Mouse (Mus musculus): ENCODE data around the gene Gstp1. TPM values are rescaled to one million over a fixed set of nuclear protein-coding genes. Genes with fewer than 3 reads are reported as not detected.

Gstp1 gene
- polyA plus RNA-seq (2015; fragmentation: Nextera tagmentation; extraction: Ambion mirVana) = 378 and 420 TPM in 2 replicates

DNA sequence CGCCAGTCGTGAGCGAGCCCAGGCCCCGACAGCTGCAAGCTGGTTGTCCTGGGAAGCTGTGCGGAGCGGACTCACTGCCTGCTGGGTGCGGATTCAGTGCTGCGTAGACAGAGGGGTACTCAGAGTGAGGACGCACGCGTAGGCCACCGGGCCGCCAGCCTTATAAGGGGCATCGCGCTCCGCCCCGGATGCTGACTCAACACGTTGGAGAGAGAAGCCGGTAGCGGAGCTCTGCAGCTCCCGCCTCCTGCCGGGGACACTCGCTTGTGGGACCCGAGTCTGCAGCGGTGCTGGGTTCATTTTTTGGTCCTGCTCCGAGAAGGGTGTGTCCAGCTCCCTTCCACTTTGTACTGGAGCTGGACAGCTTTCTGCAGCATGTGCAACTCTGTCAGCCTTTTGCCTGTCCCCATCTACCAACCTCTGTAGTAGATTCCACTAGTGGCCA lies at the start of gene Gstp1:
TSS of gene Gstp1 (minus strand) at position 198 of the 445 bp plus-strand sequence.
- H3K4me2 ChIP-seq (ENCODE audit: low read depth, low read length) = peak within 1 kb of the TSS; percentile 85
- peaks cover 12% of the 10 kb centered on the region; the same call in 1 of the 2 replicates for H3K4me1 ChIP-seq (ENCODE audit: control insufficient read depth, insufficient read depth, low read length)
- under 1% methylated on average over 26 of the region's 26 CpGs for WGBS
- peak within 1 kb of the TSS; percentile 67 for H3K4me3 ChIP-seq (ENCODE audit: low read length)
- no peaks in the 10 kb centered on the region for H3K27me3 ChIP-seq (ENCODE audit: control insufficient read depth, insufficient read depth, low read length)
- H3K9me3 ChIP-seq (replicated peaks; ENCODE audit: control insufficient read depth, low read length) = no peaks in the 10 kb centered on the region
- ATAC-seq (replicated peaks; ENCODE audit: extremely low read depth, insufficient read depth, low FRiP score) = peak; percentile 93
- peaks cover 2% of the 10 kb centered on the region for H3K36me3 ChIP-seq (ENCODE audit: control insufficient read depth, insufficient read depth)
- peak within 1 kb of the TSS; percentile 89 for H3K9ac ChIP-seq (ENCODE audit: low read length)
- H3K27ac ChIP-seq (ENCODE audit: low read length) = peak within 1 kb of the TSS; percentile 85

DNA sequence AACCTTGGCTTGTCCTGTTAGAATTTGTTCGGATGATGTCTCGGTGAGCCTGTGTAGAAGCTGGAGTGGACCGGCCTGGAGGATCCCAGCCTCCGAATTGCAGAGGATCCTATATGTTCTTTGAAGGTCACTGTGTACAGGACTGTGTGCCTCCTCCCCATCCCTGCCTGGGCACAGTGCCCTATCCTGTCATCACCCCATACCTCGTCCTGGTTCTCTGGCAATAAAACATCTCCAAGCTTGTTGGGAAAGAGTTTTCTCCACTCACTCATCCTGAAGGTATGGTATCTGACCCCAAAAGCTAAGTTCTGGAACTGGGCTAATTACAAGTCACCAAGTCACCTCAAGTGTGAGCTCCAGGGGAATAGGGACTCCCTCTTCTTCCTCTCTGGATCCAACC lies 49.3 kb upstream of the Gstp1 start:
- Histone ChIP-seq H3K9ac (ENCODE audit: low read length) (no peak overlapping the region), H3K9me3 (replicated peaks; ENCODE audit: control insufficient read depth, low read length) (no peaks in the 10 kb centered on the region), H3K4me3 (ENCODE audit: low read length) (no peak overlapping the region), H3K36me3 (ENCODE audit: control insufficient read depth, insufficient read depth) (no peaks in the 10 kb centered on the region), H3K4me2 (ENCODE audit: low read depth, low read length) (no peak overlapping the region), H3K27ac (ENCODE audit: low read length) (peak overlapping the region; percentile 54), H3K4me1 (ENCODE audit: control insufficient read depth, insufficient read depth, low read length) (peaks cover 9% of the 10 kb centered on the region), H3K27me3 (ENCODE audit: control insufficient read depth, insufficient read depth, low read length) (peaks cover 3% of the 10 kb centered on the region; the same call in 1 of the 2 replicates)
- 42% methylated on average over 5 of the region's 5 CpGs for WGBS
- ATAC-seq (replicated peaks; ENCODE audit: extremely low read depth, insufficient read depth, low FRiP score) = peak; percentile 79

DNA sequence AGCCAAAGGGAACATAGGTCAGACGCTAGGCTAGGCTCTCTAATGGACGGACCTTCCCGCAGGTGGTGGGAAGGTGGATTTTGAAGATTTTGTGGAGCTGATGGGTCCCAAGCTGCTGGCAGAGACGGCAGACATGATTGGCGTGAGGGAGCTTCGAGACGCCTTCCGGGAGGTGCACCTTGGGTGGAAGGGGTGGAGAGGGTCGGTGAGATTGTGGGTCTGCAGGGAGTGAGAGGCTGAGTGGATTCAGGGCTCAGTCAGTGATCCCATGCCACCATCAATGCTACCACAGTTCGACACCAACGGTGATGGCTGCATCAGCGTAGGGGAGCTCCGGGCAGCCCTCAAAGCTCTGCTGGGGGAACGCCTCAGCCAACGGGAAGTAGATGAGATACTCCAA lies 48.4 kb upstream of the Gstp1 start:
- H3K9me3 ChIP-seq (replicated peaks; ENCODE audit: control insufficient read depth, low read length) = no peaks in the 10 kb centered on the region
- peaks cover 3% of the 10 kb centered on the region; the same call in 1 of the 2 replicates for H3K27me3 ChIP-seq (ENCODE audit: control insufficient read depth, insufficient read depth, low read length)
- no peak overlapping the region for H3K4me2 ChIP-seq (ENCODE audit: low read depth, low read length)
- peaks cover 9% of the 10 kb centered on the region for H3K4me1 ChIP-seq (ENCODE audit: control insufficient read depth, insufficient read depth, low read length)
- no peak for ATAC-seq (replicated peaks; ENCODE audit: extremely low read depth, insufficient read depth, low FRiP score)
- no peak overlapping the region for H3K4me3 ChIP-seq (ENCODE audit: low read length)
- H3K27ac ChIP-seq (ENCODE audit: low read length) = no peak overlapping the region
- H3K36me3 ChIP-seq (ENCODE audit: control insufficient read depth, insufficient read depth) = no peaks in the 10 kb centered on the region
- no peak overlapping the region for H3K9ac ChIP-seq (ENCODE audit: low read length)
- 88% methylated on average over 15 of the region's 15 CpGs for WGBS

DNA sequence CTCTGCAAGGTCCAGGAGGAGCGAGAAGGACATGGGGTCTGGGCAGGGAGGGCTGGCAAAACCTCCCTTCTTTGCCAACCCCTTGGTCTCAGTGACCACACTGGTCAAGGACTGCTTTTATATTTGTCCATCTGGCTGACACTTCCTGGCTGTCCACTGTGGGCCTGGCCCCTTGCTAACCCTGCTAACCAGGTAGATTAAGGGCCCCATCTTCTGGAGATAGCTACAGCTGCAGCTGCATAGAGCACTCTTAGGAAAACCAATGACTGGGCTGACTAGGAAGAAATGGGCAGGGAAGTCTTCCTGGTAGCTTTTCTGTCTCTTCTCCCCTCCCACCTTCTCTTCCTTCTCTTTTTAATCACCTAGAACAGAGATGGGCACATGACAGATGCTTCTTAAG lies 47.2 kb upstream of the Gstp1 start:
- Histone ChIP-seq H3K4me2 (ENCODE audit: low read depth, low read length) (no peak overlapping the region), H3K4me1 (ENCODE audit: control insufficient read depth, insufficient read depth, low read length) (peaks cover 9% of the 10 kb centered on the region), H3K4me3 (ENCODE audit: low read length) (no peak overlapping the region), H3K27me3 (ENCODE audit: control insufficient read depth, insufficient read depth, low read length) (peaks cover 3% of the 10 kb centered on the region; the same call in 1 of the 2 replicates), H3K27ac (ENCODE audit: low read length) (no peak overlapping the region), H3K9ac (ENCODE audit: low read length) (no peak overlapping the region), H3K36me3 (ENCODE audit: control insufficient read depth, insufficient read depth) (no peaks in the 10 kb centered on the region), H3K9me3 (replicated peaks; ENCODE audit: control insufficient read depth, low read length) (no peaks in the 10 kb centered on the region)
- 81% methylated on average over 1 of the region's 1 CpGs for WGBS
- no peak for ATAC-seq (replicated peaks; ENCODE audit: extremely low read depth, insufficient read depth, low FRiP score)

DNA sequence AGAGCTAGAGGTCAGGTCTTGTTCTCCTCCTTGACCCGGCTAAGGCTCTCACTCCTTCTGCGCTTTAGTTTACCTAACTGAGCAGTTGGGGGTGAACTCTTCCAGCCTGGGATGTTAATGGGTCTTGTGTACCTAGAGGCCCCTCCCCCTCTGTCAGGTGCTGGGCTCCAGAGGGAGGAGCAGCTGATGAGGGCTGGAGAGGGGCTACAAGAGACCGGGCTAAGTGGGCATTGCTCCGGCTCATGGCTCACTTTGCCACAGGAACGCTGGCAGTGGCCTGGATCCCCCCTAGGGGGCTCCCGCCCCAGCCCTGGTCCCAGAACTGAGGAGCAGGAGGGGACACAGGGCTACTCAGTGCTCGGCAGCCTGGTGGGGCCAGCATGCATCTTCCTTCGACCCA lies 46.0 kb upstream of the Gstp1 start:
- Histone ChIP-seq H3K4me1 (ENCODE audit: control insufficient read depth, insufficient read depth, low read length) (peaks cover 9% of the 10 kb centered on the region), H3K4me2 (ENCODE audit: low read depth, low read length) (no peak overlapping the region), H3K36me3 (ENCODE audit: control insufficient read depth, insufficient read depth) (no peaks in the 10 kb centered on the region), H3K9me3 (replicated peaks; ENCODE audit: control insufficient read depth, low read length) (no peaks in the 10 kb centered on the region), H3K4me3 (ENCODE audit: low read length) (no peak overlapping the region), H3K9ac (ENCODE audit: low read length) (no peak overlapping the region), H3K27ac (ENCODE audit: low read length) (no peak overlapping the region), H3K27me3 (ENCODE audit: control insufficient read depth, insufficient read depth, low read length) (no peaks in the 10 kb centered on the region)
- 32% methylated on average over 8 of the region's 8 CpGs for WGBS
- no peak for ATAC-seq (replicated peaks; ENCODE audit: extremely low read depth, insufficient read depth, low FRiP score)

DNA sequence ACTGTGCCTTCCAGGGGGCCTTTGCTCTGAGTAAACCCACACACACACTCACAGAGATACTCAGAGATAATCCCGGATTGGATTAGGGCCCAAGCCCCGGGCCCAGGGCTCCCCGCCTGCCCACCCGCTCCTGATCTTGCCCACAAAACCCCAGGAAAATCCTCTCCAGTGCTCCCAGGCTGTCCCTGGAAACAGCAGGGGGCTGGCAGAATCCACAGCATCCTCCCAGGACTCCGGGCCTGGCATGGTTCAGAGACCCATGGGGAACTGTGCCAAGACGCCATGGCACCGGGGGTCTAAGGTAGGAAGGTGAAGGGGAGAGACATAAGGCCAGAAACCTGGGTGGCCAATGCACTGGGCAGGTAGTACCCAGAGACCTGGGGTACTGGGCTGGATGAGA lies 45.5 kb upstream of the Gstp1 start:
- no peaks in the 10 kb centered on the region for H3K36me3 ChIP-seq (ENCODE audit: control insufficient read depth, insufficient read depth)
- no peaks in the 10 kb centered on the region for H3K27me3 ChIP-seq (ENCODE audit: control insufficient read depth, insufficient read depth, low read length)
- no peak overlapping the region for H3K9ac ChIP-seq (ENCODE audit: low read length)
- H3K4me2 ChIP-seq (ENCODE audit: low read depth, low read length) = no peak overlapping the region
- H3K4me1 ChIP-seq (ENCODE audit: control insufficient read depth, insufficient read depth, low read length) = peaks cover 9% of the 10 kb centered on the region
- WGBS = 78% methylated on average over 7 of the region's 7 CpGs
- no peaks in the 10 kb centered on the region for H3K9me3 ChIP-seq (replicated peaks; ENCODE audit: control insufficient read depth, low read length)
- no peak overlapping the region for H3K27ac ChIP-seq (ENCODE audit: low read length)
- no peak for ATAC-seq (replicated peaks; ENCODE audit: extremely low read depth, insufficient read depth, low FRiP score)
- H3K4me3 ChIP-seq (ENCODE audit: low read length) = no peak overlapping the region

DNA sequence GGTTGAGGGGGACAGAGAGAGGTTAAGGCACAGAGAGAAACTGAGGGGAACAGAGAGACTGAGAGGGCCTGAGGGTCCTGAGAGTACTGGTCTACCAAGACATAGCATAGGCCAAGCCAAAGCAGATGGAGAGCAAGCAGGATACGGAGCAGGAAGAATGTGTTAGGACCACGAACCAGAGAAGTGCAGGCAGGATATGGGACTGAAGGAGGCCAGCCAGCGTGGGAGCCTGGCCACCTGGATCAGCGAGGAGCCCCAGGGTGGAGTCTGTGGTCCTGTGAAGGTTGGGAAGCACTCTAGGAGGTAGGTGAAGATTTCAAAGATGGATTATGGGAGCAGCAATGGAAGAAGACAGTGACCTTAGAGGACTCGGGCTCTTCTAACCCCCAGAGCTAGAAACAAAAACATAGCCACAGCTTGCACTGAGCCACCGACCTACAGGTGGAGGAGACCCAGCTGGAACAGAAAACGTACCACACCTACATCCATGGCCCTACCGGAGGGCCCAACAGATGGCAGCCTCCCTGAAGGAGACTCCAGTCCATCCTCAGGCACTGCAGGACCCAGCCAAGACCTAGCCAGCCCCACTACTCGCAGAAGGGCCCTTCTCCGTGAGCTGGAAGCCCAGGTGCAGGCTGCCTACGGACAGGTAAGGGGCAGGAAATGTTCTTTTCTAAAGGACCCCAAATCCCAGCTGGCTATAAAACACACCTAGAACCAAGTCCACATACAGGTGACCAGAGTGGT lies 44.6 kb upstream of the Gstp1 start:
- Histone ChIP-seq H3K27me3 (ENCODE audit: control insufficient read depth, insufficient read depth, low read length) (no peaks in the 10 kb centered on the region), H3K9me3 (replicated peaks; ENCODE audit: control insufficient read depth, low read length) (no peaks in the 10 kb centered on the region), H3K9ac (ENCODE audit: low read length) (no peak overlapping the region), H3K4me3 (ENCODE audit: low read length) (no peak overlapping the region), H3K27ac (ENCODE audit: low read length) (no peak overlapping the region), H3K4me2 (ENCODE audit: low read depth, low read length) (no peak overlapping the region), H3K36me3 (ENCODE audit: control insufficient read depth, insufficient read depth) (no peaks in the 10 kb centered on the region), H3K4me1 (ENCODE audit: control insufficient read depth, insufficient read depth, low read length) (peaks cover 6% of the 10 kb centered on the region)
- ATAC-seq (replicated peaks; ENCODE audit: extremely low read depth, insufficient read depth, low FRiP score) = no peak
- WGBS = 77% methylated on average over 11 of the region's 11 CpGs

DNA sequence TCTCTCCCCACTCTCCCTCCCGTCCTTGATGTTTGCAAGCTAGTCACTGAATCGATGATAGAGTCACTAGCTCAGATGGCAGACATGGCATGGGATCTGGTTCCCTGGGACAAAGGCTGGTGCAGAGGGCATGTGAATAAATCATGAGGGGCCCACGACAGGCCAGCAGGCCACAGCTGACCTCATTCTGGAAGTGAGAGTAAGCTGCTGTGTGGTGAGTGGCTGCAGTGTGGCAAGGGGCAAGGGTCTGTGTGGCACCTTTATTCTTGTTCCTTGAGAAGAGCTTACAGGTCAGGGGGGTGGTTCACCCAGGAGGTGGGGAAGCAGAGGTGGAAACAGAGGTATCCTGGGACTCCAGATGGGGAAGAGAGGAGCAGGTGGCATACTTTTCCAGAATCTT lies 43.6 kb upstream of the Gstp1 start, which contains the start of gene Cabp2:
TSS of gene Cabp2 (plus strand) at position 185 of the 400 bp plus-strand sequence.
- H3K4me2 ChIP-seq (ENCODE audit: low read depth, low read length) = no peak within 1 kb of the TSS
- no peak within 1 kb of the TSS for H3K27ac ChIP-seq (ENCODE audit: low read length)
- H3K36me3 ChIP-seq (ENCODE audit: control insufficient read depth, insufficient read depth) = no peaks in the 10 kb centered on the region
- no peak for ATAC-seq (replicated peaks; ENCODE audit: extremely low read depth, insufficient read depth, low FRiP score)
- H3K27me3 ChIP-seq (ENCODE audit: control insufficient read depth, insufficient read depth, low read length) = no peaks in the 10 kb centered on the region
- no peaks in the 10 kb centered on the region for H3K9me3 ChIP-seq (replicated peaks; ENCODE audit: control insufficient read depth, low read length)
- 70% methylated on average over 3 of the region's 3 CpGs for WGBS
- no peak within 1 kb of the TSS for H3K4me3 ChIP-seq (ENCODE audit: low read length)
- no peaks in the 10 kb centered on the region for H3K4me1 ChIP-seq (ENCODE audit: control insufficient read depth, insufficient read depth, low read length)
- H3K9ac ChIP-seq (ENCODE audit: low read length) = no peak within 1 kb of the TSS

DNA sequence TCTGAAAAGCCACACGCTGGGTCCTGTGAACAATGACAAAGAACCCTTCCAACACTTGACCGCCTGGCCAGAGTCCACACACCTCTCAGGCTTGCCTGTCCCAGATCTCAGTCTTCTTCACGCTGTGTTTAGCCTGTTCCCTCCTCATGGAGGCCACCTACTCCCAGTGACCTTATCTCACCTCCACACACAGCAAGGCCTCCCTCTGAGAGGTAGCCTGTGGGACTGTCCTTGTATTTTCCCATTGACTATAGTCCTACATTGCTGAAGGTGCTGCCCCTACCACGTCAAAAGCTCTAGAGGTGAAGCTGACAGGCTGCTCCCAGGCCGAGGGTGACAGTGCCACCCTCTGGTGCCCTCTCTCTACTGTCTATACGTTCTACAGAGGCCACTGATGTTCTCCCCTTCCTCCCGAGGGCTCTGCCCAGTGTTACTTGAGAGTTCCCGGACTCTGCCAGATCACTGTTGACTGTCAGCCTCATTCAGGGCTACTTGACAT lies 42.8 kb upstream of the Gstp1 start:
- WGBS = 50% methylated on average over 8 of the region's 8 CpGs
- ATAC-seq (replicated peaks; ENCODE audit: extremely low read depth, insufficient read depth, low FRiP score) = no peak

More for the DNA sequence above, 42.8 kb upstream of the Gstp1 start:
- no peaks in the 10 kb centered on the region for H3K4me1 ChIP-seq (ENCODE audit: control insufficient read depth, insufficient read depth, low read length)
- H3K9me3 ChIP-seq (replicated peaks; ENCODE audit: control insufficient read depth, low read length) = no peaks in the 10 kb centered on the region
- no peaks in the 10 kb centered on the region for H3K36me3 ChIP-seq (ENCODE audit: control insufficient read depth, insufficient read depth)
- H3K27ac ChIP-seq (ENCODE audit: low read length) = no peak overlapping the region
- H3K9ac ChIP-seq (ENCODE audit: low read length) = no peak overlapping the region
- no peaks in the 10 kb centered on the region for H3K27me3 ChIP-seq (ENCODE audit: control insufficient read depth, insufficient read depth, low read length)
- H3K4me2 ChIP-seq (ENCODE audit: low read depth, low read length) = no peak overlapping the region
- no peak overlapping the region for H3K4me3 ChIP-seq (ENCODE audit: low read length)
